In the genomic region with DNA sequence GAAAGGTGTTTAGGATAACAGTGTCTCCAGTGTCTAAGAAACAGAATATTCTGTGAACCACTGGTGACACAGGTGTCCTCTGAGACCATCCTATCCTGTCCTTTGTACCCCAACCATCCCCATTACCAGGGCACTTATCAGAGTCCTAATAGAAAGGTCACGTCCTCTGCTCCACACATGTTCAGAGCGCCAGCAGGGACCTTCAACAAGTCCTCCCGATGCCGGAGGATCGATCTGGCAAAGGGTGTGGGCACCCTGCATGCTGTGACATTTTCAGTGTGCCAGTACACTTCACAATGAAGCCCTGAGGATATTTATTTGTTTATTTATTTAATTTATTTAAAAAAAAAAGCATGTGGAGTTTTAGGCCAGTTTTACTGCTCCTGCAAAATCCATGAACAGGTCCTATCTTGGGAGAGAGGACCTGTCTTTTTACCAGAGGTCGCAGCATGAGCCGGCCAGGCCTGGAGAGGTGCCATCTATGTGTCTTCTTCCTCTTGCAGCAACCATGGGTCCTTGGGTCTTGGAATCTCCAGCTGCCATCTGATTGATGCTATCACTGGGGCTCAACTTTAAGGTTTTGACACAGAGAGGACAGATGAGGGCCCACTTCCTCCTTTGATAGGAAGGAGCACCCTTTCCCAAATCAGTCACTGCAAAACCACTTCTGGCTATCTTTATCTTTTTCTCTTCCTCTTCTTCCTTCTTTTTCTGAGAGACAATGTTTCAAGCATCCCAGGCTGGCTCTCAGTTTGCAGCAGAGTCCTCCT, we compare ENCODE assay signal across 25 mouse cellular contexts. TPM values are rescaled to one million over a fixed set of nuclear protein-coding genes. Genes with fewer than 3 reads are reported as not detected.
DNase-seq lines count a peak whose midpoint lies in the region; ATAC-seq and TF ChIP-seq lines count a peak whose summit lies in the region.
"Had no signal": no experiment of that assay in that cellular context is flagged by ENCODE, and none has a peak within 500 bp of the region (broad histone marks: within the 10 kb centered on the region; RNA-seq: fewer than 3 reads in every experiment).

No protein-coding gene starts in this region.

- no peak overlapping the region for H3K9ac ChIP-seq in forebrain, embryonic 15.5 days (replicated peaks)
- no peak overlapping the region for H3K9ac ChIP-seq in liver, embryonic 15.5 days
- H3K9ac ChIP-seq in hindbrain, embryonic 13.5 days: no peak overlapping the region
- H3K9ac ChIP-seq: forebrain, embryonic 12.5 days; hindbrain, embryonic 14.5 days; intestine, embryonic 15.5 days; kidney, embryonic 15.5 days; lung, embryonic 14.5 days had no signal

- peaks cover 30% of the 10 kb centered on the region for H3K4me1 ChIP-seq in forebrain, embryonic 10.5 days
- H3K4me1 ChIP-seq in forebrain, embryonic 15.5 days: no peaks in the 10 kb centered on the region
- peaks cover 61% of the 10 kb centered on the region for H3K4me1 ChIP-seq in liver, embryonic 15.5 days (replicated peaks)
- no peaks in the 10 kb centered on the region for H3K4me1 ChIP-seq in lung, adult 2 months (ENCODE audit: control insufficient read depth, insufficient read depth, low read length)
- H3K4me1 ChIP-seq in hindbrain, embryonic 13.5 days (replicated peaks): peaks cover 3% of the 10 kb centered on the region; the same call in 1 of the 2 replicates

- no peak overlapping the region for H3K4me3 ChIP-seq in forebrain, embryonic 10.5 days
- H3K4me3 ChIP-seq in forebrain, embryonic 15.5 days: no peak overlapping the region
- H3K4me3 ChIP-seq in liver, embryonic 15.5 days (replicated peaks): no peak overlapping the region
- no peak overlapping the region for H3K4me3 ChIP-seq in lung, adult 2 months (replicated peaks; ENCODE audit: extremely low read depth, low read depth, low read length)
- no peak overlapping the region for H3K4me3 ChIP-seq in hindbrain, embryonic 13.5 days
- H3K4me3 ChIP-seq: forebrain, embryonic 12.5 days; heart, adult 2 months; intestine, embryonic 15.5 days; kidney, embryonic 15.5 days had no signal

- DNase-seq in forebrain, embryonic 10.5 days (ENCODE audit: extremely low spot score, low spot score): no peak
- DNase-seq in 416B (ENCODE audit: low read depth): peak; percentile 79
- DNase-seq in lung, adult 2 months: no peak
- no peak for DNase-seq in thymus, postnatal 4 days
- DNase-seq: adrenal gland, postnatal 25 days; cerebellum, adult 11 months; cerebellum, postnatal 10 days; kidney, postnatal 4 days; layer of hippocampus, postnatal 36 days; lung, postnatal 36 days; retina, postnatal 1 day; right cerebral cortex, postnatal 4 days had no signal

- H3K9me3 ChIP-seq in forebrain, embryonic 10.5 days: no peaks in the 10 kb centered on the region
- no peaks in the 10 kb centered on the region for H3K9me3 ChIP-seq in forebrain, embryonic 15.5 days
- H3K9me3 ChIP-seq in liver, embryonic 15.5 days (replicated peaks): no peaks in the 10 kb centered on the region
- H3K9me3 ChIP-seq in hindbrain, embryonic 13.5 days: no peaks in the 10 kb centered on the region
- H3K9me3 ChIP-seq: forebrain, embryonic 12.5 days; intestine, embryonic 15.5 days; kidney, embryonic 15.5 days had no signal

- H3K27me3 ChIP-seq in forebrain, embryonic 10.5 days (ENCODE audit: poor library complexity, severe bottlenecking): peaks cover 6% of the 10 kb centered on the region; the same call in 1 of the 2 replicates
- H3K27me3 ChIP-seq in forebrain, embryonic 15.5 days: no peaks in the 10 kb centered on the region
- H3K27me3 ChIP-seq in liver, embryonic 15.5 days: no peaks in the 10 kb centered on the region
- H3K27me3 ChIP-seq in hindbrain, embryonic 13.5 days: peaks cover 21% of the 10 kb centered on the region; the same call in 1 of the 2 replicates
- H3K27me3 ChIP-seq: forebrain, embryonic 12.5 days; intestine, embryonic 15.5 days; kidney, embryonic 15.5 days had no signal

- no peak for TF ChIP-seq POLR2A in lung, adult 2 months (IDR thresholded peaks at IDR 0.05; ENCODE audit: borderline replicate concordance, extremely low read depth, low read depth, low read length)

- 0 out of 2 replicates have a peak overlapping the region, but pooled peaks have one; percentile 40 for H3K27ac ChIP-seq in forebrain, embryonic 10.5 days
- H3K27ac ChIP-seq in forebrain, embryonic 15.5 days (replicated peaks): no peak overlapping the region
- H3K27ac ChIP-seq in liver, embryonic 15.5 days (replicated peaks): no peak overlapping the region
- no peak overlapping the region for H3K27ac ChIP-seq in hindbrain, embryonic 13.5 days
- H3K27ac ChIP-seq: forebrain, embryonic 12.5 days; heart, adult 2 months; hindbrain, embryonic 14.5 days; intestine, embryonic 15.5 days; stomach, postnatal 0 days had no signal

- no peak for TF ChIP-seq CTCF in lung, adult 2 months (IDR thresholded peaks at IDR 0.05; ENCODE audit: insufficient read depth, low read length)

- no peak overlapping the region for H3K4me2 ChIP-seq in forebrain, embryonic 15.5 days (replicated peaks)
- H3K4me2 ChIP-seq in liver, embryonic 15.5 days: peak overlapping the region; percentile 50; the same call in 1 of the 2 replicates
- H3K4me2 ChIP-seq in hindbrain, embryonic 13.5 days: no peak overlapping the region
- H3K4me2 ChIP-seq: forebrain, embryonic 12.5 days; hindbrain, embryonic 14.5 days; midbrain, embryonic 11.5 days had no signal

- ATAC-seq in forebrain, embryonic 15.5 days (replicated peaks): no peak
- ATAC-seq in granulocyte monocyte progenitor cell, adult 5-6 weeks (replicated peaks; ENCODE audit: poor library complexity, severe bottlenecking): peak; percentile 68
- no peak for ATAC-seq in liver, embryonic 15.5 days (ENCODE audit: insufficient read depth)
- ATAC-seq in hindbrain, embryonic 13.5 days (ENCODE audit: low FRiP score): no peak

- no peaks in the 10 kb centered on the region for H3K36me3 ChIP-seq in forebrain, embryonic 10.5 days (replicated peaks)
- H3K36me3 ChIP-seq in forebrain, embryonic 15.5 days: no peaks in the 10 kb centered on the region
- no peaks in the 10 kb centered on the region for H3K36me3 ChIP-seq in liver, embryonic 15.5 days (replicated peaks)
- no peaks in the 10 kb centered on the region for H3K36me3 ChIP-seq in hindbrain, embryonic 13.5 days
- H3K36me3 ChIP-seq: forebrain, embryonic 12.5 days; intestine, embryonic 15.5 days; kidney, embryonic 15.5 days had no signal

- 92% methylated on average over 7 of the region's 7 CpGs for WGBS in forebrain, embryonic 10.5 days
- WGBS in forebrain, embryonic 15.5 days: 89% methylated on average over 7 of the region's 7 CpGs
- WGBS in liver, embryonic 15.5 days (ENCODE audit: insufficient replicate concordance): 46% methylated on average over 7 of the region's 7 CpGs
- WGBS in lung, adult 2 months: 76% methylated on average over 7 of the region's 7 CpGs
- 90% methylated on average over 7 of the region's 7 CpGs for WGBS in hindbrain, embryonic 13.5 days

RNA-seq across cellular contexts. Expression of a gene that starts 6.3 kb away (rescaled TPM):
- polyA plus RNA-seq in forebrain, embryonic 10.5 days (2016; fragmentation: Nextera tagmentation; extraction: Ambion mirVana): 42.1 and 46.5 TPM in 2 replicates
- polyA plus RNA-seq in forebrain, embryonic 15.5 days (2015; fragmentation: Nextera tagmentation; extraction: Ambion mirVana): 6.6 and 6.9 TPM in 2 replicates
- 11.1 and 14.2 TPM in 2 replicates for total RNA-seq in granulocyte monocyte progenitor cell, adult 5-6 weeks (2014; fragmentation: Nextera tagmentation)
- 7.1 and 11.6 TPM in 2 replicates for total RNA-seq in granulocyte monocyte progenitor cell, adult 5-6 weeks (2017)
- polyA plus RNA-seq in liver, embryonic 15.5 days (2015; fragmentation: Nextera tagmentation; extraction: Ambion mirVana): 26.8 and 30.0 TPM in 2 replicates
- 9.2 and 10.1 TPM in 2 replicates for polyA plus RNA-seq in lung, adult 2 months (2012; rRNA removed)
- 11.3 and 12.6 TPM in 2 replicates for polyA plus RNA-seq in hindbrain, embryonic 13.5 days (2015; fragmentation: Nextera tagmentation; extraction: Ambion mirVana)

RNA-seq across cellular contexts. Expression of a gene that starts 35.8 kb away (rescaled TPM):
- not detected in 2 replicates for polyA plus RNA-seq in forebrain, embryonic 10.5 days (2016; fragmentation: Nextera tagmentation; extraction: Ambion mirVana)
- not detected in 2 replicates for polyA plus RNA-seq in forebrain, embryonic 15.5 days (2015; fragmentation: Nextera tagmentation; extraction: Ambion mirVana)
- total RNA-seq in granulocyte monocyte progenitor cell, adult 5-6 weeks (2014; fragmentation: Nextera tagmentation): not detected in 2 replicates
- not detected in 2 replicates for total RNA-seq in granulocyte monocyte progenitor cell, adult 5-6 weeks (2017)
- polyA plus RNA-seq in liver, embryonic 15.5 days (2015; fragmentation: Nextera tagmentation; extraction: Ambion mirVana): not detected in 2 replicates
- 0.07 and 0.46 TPM in 2 replicates for polyA plus RNA-seq in lung, adult 2 months (2012; rRNA removed)
- 0.12 TPM in 1 of 2 replicates, not detected in the other for polyA plus RNA-seq in hindbrain, embryonic 13.5 days (2015; fragmentation: Nextera tagmentation; extraction: Ambion mirVana)
- total RNA-seq: adrenal gland, postnatal 25 days; gastrocnemius, adult 8-10 months; heart, adult 2 months had no signal
- polyA plus RNA-seq: forebrain, embryonic 12.5 days; hindbrain, embryonic 14.5 days; kidney, embryonic 15.5 days; midbrain, embryonic 11.5 days had no signal
